Mouse (Mus musculus) neural tube, embryonic 14.5 days (tissue): Measurements from ENCODE around the gene Gm44503. TPM values are rescaled to one million over a fixed set of nuclear protein-coding genes. Genes with fewer than 3 reads are reported as not detected.
A peak's percentile ranks its signal among the peaks of the same experiment; 100 is the strongest.

Source experiments
- ATAC-seq: fragments of 200-750 bp; cut with Nextera tagmentation; 2 replicates; pipeline ENCODE4 v1.8.0; 2017; ENCODE audit warnings: low read depth, mild to moderate bottlenecking, moderate TSS enrichment, moderate library complexity
- H3K27ac ChIP-seq: fragments of 300-500 bp; sonication (generic); 2 replicates; pipeline ENCODE4 v1.5.1; 2014; ENCODE audit warnings: low read depth, mild to moderate bottlenecking, control low read depth, low read length, moderate library complexity, mixed read lengths
- H3K27me3 ChIP-seq: fragments of 300-500 bp; sonication (generic); 2 replicates; pipeline ENCODE4 v1.6.1; 2014; ENCODE audit warnings: low read length; ENCODE audit not compliant: control insufficient read depth, insufficient read depth
- H3K36me3 ChIP-seq: fragments of 300-500 bp; sonication (generic); 2 replicates; pipeline ENCODE4 v1.6.1; 2014; ENCODE audit warnings: low read length, mixed read lengths; ENCODE audit not compliant: control insufficient read depth, insufficient read depth
- H3K4me1 ChIP-seq: fragments of 300-500 bp; sonication (generic); 2 replicates; pipeline ENCODE4 v1.6.1; 2014; ENCODE audit warnings: low read length; ENCODE audit not compliant: control insufficient read depth, insufficient read depth
- H3K4me2 ChIP-seq: fragments of 300-500 bp; sonication (generic); 2 replicates; pipeline ENCODE4 v1.6.1; 2014; ENCODE audit warnings: mild to moderate bottlenecking, low read depth, low read length, control low read depth
- H3K4me3 ChIP-seq: fragments of 300-500 bp; sonication (generic); 2 replicates; pipeline ENCODE4 v1.5.1; 2014; ENCODE audit warnings: low read depth, low read length, control low read depth, mixed read lengths
- H3K9ac ChIP-seq: fragments of 300-500 bp; sonication (generic); replicated peaks from 2 replicates; pipeline ENCODE4 v1.6.1; 2014; ENCODE audit warnings: low read depth, mild to moderate bottlenecking, control low read depth, low read length, mixed read lengths
- H3K9me3 ChIP-seq: fragments of 300-500 bp; sonication (generic); 2 replicates; pipeline ENCODE4 v1.6.1; 2016; ENCODE audit warnings: low read length; ENCODE audit not compliant: control insufficient read depth
- WGBS: fragments of 180-500 bp; shearing (Covaris S2); extraction: QIAGEN DNeasy Blood & Tissue Kit; methylation state at CpG from one replicate; pipeline ENCODE4 v1.1.7; 2014; 5-methylcytosine and 5-hydroxymethylcytosine counted together
- polyA plus RNA-seq: library from polyadenylated mRNA; unstranded; fragments of >200 nt; fragmentation: Nextera tagmentation; extraction: Ambion mirVana; gene quantifications from 2 replicates; pipeline ENCODE4 v1.2.1, GENCODE M21; 2014

Gene Gm44503
- polyA plus RNA-seq: not detected in 2 replicates

- peak within 1 kb of the TSS; percentile 53 for H3K4me3 ChIP-seq
- ATAC-seq: peak; percentile 97
- no peaks in the 10 kb centered on the region for H3K27me3 ChIP-seq
- WGBS: 2% methylated on average over 43 of the region's 43 CpGs
- H3K27ac ChIP-seq: peak within 1 kb of the TSS; percentile 7; the same call in 1 of the 2 replicates
- H3K9me3 ChIP-seq: no peaks in the 10 kb centered on the region
- H3K9ac ChIP-seq: peak within 1 kb of the TSS; percentile 56
- peak within 1 kb of the TSS; percentile 66 for H3K4me2 ChIP-seq
- H3K36me3 ChIP-seq: no peaks in the 10 kb centered on the region
- peaks cover 6% of the 10 kb centered on the region; the same call in 1 of the 2 replicates for H3K4me1 ChIP-seq
Measured at GRCm38 (mm10) chr9:72958521-72959450, at the start of gene Gm44503, which contains the start of gene Dyx1c1. Gm44503 (plus strand) TSS chr9:72958852. Dyx1c1 (plus strand) TSS chr9:72958785.

GRCm38 (mm10) chr9:72911381-72911780 lies 47.3 kb upstream of the Gm44503 start:
- WGBS: 97% methylated on average over 2 of the region's 2 CpGs

GRCm38 (mm10) chr9:72913551-72913950 lies 45.1 kb upstream of the Gm44503 start:
- ATAC-seq: no peak
- Histone ChIP-seq H3K27me3 (no peaks in the 10 kb centered on the region), H3K9me3 (no peaks in the 10 kb centered on the region), H3K4me3 (no peak overlapping the region), H3K4me1 (no peaks in the 10 kb centered on the region), H3K36me3 (no peaks in the 10 kb centered on the region), H3K27ac (no peak overlapping the region), H3K4me2 (no peak overlapping the region), H3K9ac (no peak overlapping the region)
- 74% methylated on average over 6 of the region's 6 CpGs for WGBS

More at GRCm38 (mm10) chr9:72911381-72911780, 47.3 kb upstream of the Gm44503 start:
- H3K4me2 ChIP-seq: no peak overlapping the region
- H3K36me3 ChIP-seq: no peaks in the 10 kb centered on the region
- H3K27ac ChIP-seq: no peak overlapping the region
- no peak overlapping the region for H3K9ac ChIP-seq
- ATAC-seq: no peak
- no peaks in the 10 kb centered on the region for H3K4me1 ChIP-seq
- no peaks in the 10 kb centered on the region for H3K9me3 ChIP-seq
- H3K27me3 ChIP-seq: no peaks in the 10 kb centered on the region
- no peak overlapping the region for H3K4me3 ChIP-seq

- H3K4me3 ChIP-seq: no peak overlapping the region
- WGBS: 75% methylated on average over 7 of the region's 7 CpGs
Measured at GRCm38 (mm10) chr9:72915728-72916127, 42.9 kb upstream of the Gm44503 start.

GRCm38 (mm10) chr9:72923068-72923467 lies 35.6 kb upstream of the Gm44503 start:
- 73% methylated on average over 3 of the region's 3 CpGs for whole genome bisulfite sequencing
- ATAC-seq: no peak

More at GRCm38 (mm10) chr9:72915728-72916127, 42.9 kb upstream of the Gm44503 start:
- Histone ChIP-seq H3K36me3 (no peaks in the 10 kb centered on the region), H3K4me1 (no peaks in the 10 kb centered on the region), H3K9me3 (no peaks in the 10 kb centered on the region), H3K9ac (no peak overlapping the region), H3K4me2 (no peak overlapping the region), H3K27me3 (no peaks in the 10 kb centered on the region), H3K27ac (no peak overlapping the region)
- no peak for ATAC-seq

GRCm38 (mm10) chr9:72925021-72925934 lies 33.4 kb upstream of the Gm44503 start, which contains the start of gene Pygo1:
Pygo1 (plus strand) TSS chr9:72925645.
- peak; percentile 87 for ATAC-seq
- H3K9ac ChIP-seq: peak within 1 kb of the TSS; percentile 93
- no peaks in the 10 kb centered on the region for H3K9me3 ChIP-seq
- WGBS: under 1% methylated on average over 68 of the region's 108 CpGs
- H3K27me3 ChIP-seq: no peaks in the 10 kb centered on the region
- H3K4me1 ChIP-seq: peaks cover 14% of the 10 kb centered on the region; the same call in 1 of the 2 replicates
- H3K27ac ChIP-seq: peak within 1 kb of the TSS; percentile 78
- H3K4me2 ChIP-seq: peak within 1 kb of the TSS; percentile 94
- H3K4me3 ChIP-seq: peak within 1 kb of the TSS; percentile 82
- no peaks in the 10 kb centered on the region for H3K36me3 ChIP-seq

More at GRCm38 (mm10) chr9:72923068-72923467, 35.6 kb upstream of the Gm44503 start:
- Histone ChIP-seq H3K27me3 (no peaks in the 10 kb centered on the region), H3K4me3 (no peak overlapping the region), H3K36me3 (no peaks in the 10 kb centered on the region), H3K4me1 (peaks cover 14% of the 10 kb centered on the region; the same call in 1 of the 2 replicates), H3K9ac (no peak overlapping the region), H3K4me2 (no peak overlapping the region), H3K9me3 (no peaks in the 10 kb centered on the region), H3K27ac (no peak overlapping the region)

- peak overlapping the region; percentile 82 for H3K4me3 ChIP-seq
- no peaks in the 10 kb centered on the region for H3K9me3 ChIP-seq
- H3K36me3 ChIP-seq: no peaks in the 10 kb centered on the region
- peak overlapping the region; percentile 78 for H3K27ac ChIP-seq
- peak overlapping the region; percentile 94 for H3K4me2 ChIP-seq
- 1% methylated on average over 20 of the region's 20 CpGs for WGBS
- peak overlapping the region; percentile 93 for H3K9ac ChIP-seq
- peaks cover 14% of the 10 kb centered on the region; the same call in 1 of the 2 replicates for H3K4me1 ChIP-seq
- ATAC-seq: peak; percentile 83
- H3K27me3 ChIP-seq: no peaks in the 10 kb centered on the region
Measured at GRCm38 (mm10) chr9:72925935-72926258, 32.8 kb upstream of the Gm44503 start.

GRCm38 (mm10) chr9:72931166-72931790 lies 27.4 kb upstream of the Gm44503 start:
- no peaks in the 10 kb centered on the region; the same call in 1 of the 2 replicates for H3K9me3 ChIP-seq
- H3K4me1 ChIP-seq: peaks cover 14% of the 10 kb centered on the region; the same call in 1 of the 2 replicates
- ATAC-seq: no peak
- no peaks in the 10 kb centered on the region for H3K27me3 ChIP-seq
- H3K9ac ChIP-seq: no peak overlapping the region
- H3K4me3 ChIP-seq: no peak overlapping the region
- H3K4me2 ChIP-seq: no peak overlapping the region
- WGBS: 79% methylated on average over 13 of the region's 13 CpGs
- H3K27ac ChIP-seq: no peak overlapping the region
- H3K36me3 ChIP-seq: no peaks in the 10 kb centered on the region
